Mouse (Mus musculus) hindbrain, embryonic 16.5 days (tissue): ENCODE data around the gene Hmgb2. TPM values are rescaled to one million over a fixed set of nuclear protein-coding genes. Genes with fewer than 3 reads are reported as not detected.
A peak's percentile ranks its signal among the peaks of the same experiment; 100 is the strongest.
"Not testable (repeated sequence)": the region's sequence is repeated elsewhere in the genome, so short reads cannot be mapped to it uniquely, and the experiment has no call there.

Experiments used
- ATAC-seq: fragments of 200-750 bp; cut with Nextera tagmentation; 2 replicates; pipeline ENCODE4 v1.8.0; 2017; ENCODE audit warnings: moderate TSS enrichment, moderate library complexity
- H3K27ac ChIP-seq: fragments of 300-500 bp; sonication (generic); 2 replicates; pipeline ENCODE4 v1.5.1; 2014; ENCODE audit warnings: low read depth, mild to moderate bottlenecking, control low read depth, low read length, moderate library complexity
- H3K27me3 ChIP-seq: fragments of 300-500 bp; sonication (generic); replicated peaks from 2 replicates; pipeline ENCODE4 v1.6.1; 2014; ENCODE audit warnings: low read length; ENCODE audit not compliant: control insufficient read depth, insufficient read depth
- H3K36me3 ChIP-seq: fragments of 300-500 bp; sonication (generic); 2 replicates; pipeline ENCODE4 v1.6.1; 2014; ENCODE audit warnings: mild to moderate bottlenecking, low read length, moderate library complexity, mixed read lengths; ENCODE audit not compliant: control insufficient read depth, insufficient read depth
- H3K4me1 ChIP-seq: fragments of 300-500 bp; sonication (generic); 2 replicates; pipeline ENCODE4 v1.6.1; 2014; ENCODE audit warnings: low read depth, low read length; ENCODE audit not compliant: control insufficient read depth, insufficient read depth
- H3K4me2 ChIP-seq: fragments of 300-500 bp; sonication (generic); 2 replicates; pipeline ENCODE4 v1.6.1; 2014; ENCODE audit warnings: mild to moderate bottlenecking, low read length, control low read depth, moderate library complexity
- H3K4me3 ChIP-seq: fragments of 300-500 bp; sonication (generic); 2 replicates; pipeline ENCODE4 v1.5.1; 2014; ENCODE audit warnings: mild to moderate bottlenecking, low read length, control low read depth, moderate library complexity
- H3K9ac ChIP-seq: fragments of 300-500 bp; sonication (generic); 2 replicates; pipeline ENCODE4 v1.6.1; 2014; ENCODE audit warnings: low read depth, mild to moderate bottlenecking, control low read depth, low read length, moderate library complexity
- H3K9me3 ChIP-seq: fragments of 300-500 bp; sonication (generic); 2 replicates; pipeline ENCODE4 v1.6.1; 2014; ENCODE audit warnings: mild to moderate bottlenecking, low read length, moderate library complexity; ENCODE audit not compliant: control insufficient read depth
- WGBS: fragments of 180-500 bp; shearing (Covaris S2); extraction: QIAGEN DNeasy Blood & Tissue Kit; methylation state at CpG from one replicate; pipeline ENCODE4 v1.1.7; 2014; 5-methylcytosine and 5-hydroxymethylcytosine counted together
- polyA plus RNA-seq: library from polyadenylated mRNA; unstranded; fragments of >200 nt; fragmentation: Nextera tagmentation; extraction: Ambion mirVana; gene quantifications from 2 replicates; pipeline ENCODE4 v1.2.1, GENCODE M21; 2015

Gene Hmgb2
- polyA plus RNA-seq, 1 experiment from 2014 or later, result 67.4 TPM

DNA sequence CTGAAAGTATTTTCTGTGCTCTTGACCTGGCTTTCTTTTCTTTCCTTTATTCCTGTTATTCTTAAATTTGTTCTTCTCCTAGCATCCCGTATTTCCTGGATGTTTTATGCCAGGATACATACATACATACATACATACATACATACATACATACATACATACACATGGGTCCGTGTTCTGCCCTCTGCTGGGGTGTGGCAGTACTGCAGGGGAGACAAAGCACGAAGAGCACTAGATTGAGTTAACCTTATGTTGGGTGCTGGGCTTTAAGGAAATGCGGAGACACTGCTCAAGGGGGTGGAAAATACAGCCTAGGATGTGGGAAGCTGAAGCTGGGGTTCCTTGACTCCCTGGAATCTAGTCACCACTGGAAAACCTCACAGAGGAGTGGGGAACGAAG is 8.1 kb upstream of the Hmgb2 start:
- Histone ChIP-seq H3K9me3 (no peaks in the 10 kb centered on the region), H3K4me1 (no peaks in the 10 kb centered on the region; the same call in 1 of the 2 replicates), H3K27me3 (no peaks in the 10 kb centered on the region; the same call in 1 of the 2 replicates), H3K36me3 (no peaks in the 10 kb centered on the region), H3K4me3 (no peak overlapping the region), H3K9ac (no peak overlapping the region), H3K4me2 (no peak overlapping the region), H3K27ac (no peak overlapping the region)
- 60% methylated on average over 5 of the region's 5 CpGs for WGBS
- no peak for ATAC-seq

DNA sequence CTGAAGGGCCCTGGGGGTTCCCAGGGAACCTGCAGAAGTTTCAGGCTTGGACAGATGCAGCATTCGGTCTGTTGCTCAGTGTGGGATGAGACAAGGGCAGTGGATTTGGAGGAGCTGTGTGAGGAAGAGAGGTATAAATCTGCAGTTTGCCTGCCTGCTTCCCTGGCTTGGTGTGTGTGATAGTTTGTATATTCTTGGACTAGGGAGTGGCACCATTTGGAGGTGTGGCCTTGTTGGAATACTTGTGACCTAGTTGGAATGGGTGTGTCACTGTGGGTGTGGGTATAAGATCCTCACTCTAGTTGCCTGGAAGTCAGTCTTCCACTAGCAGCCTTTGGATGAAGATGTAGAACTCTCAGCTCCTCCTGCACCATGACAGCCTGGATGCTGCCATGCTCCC is 6.2 kb upstream of the Hmgb2 start:
- ATAC-seq, H3K36me3 ChIP-seq, H3K4me2 ChIP-seq, H3K4me3 ChIP-seq, H3K9me3 ChIP-seq, H3K27ac ChIP-seq, H3K27me3 ChIP-seq, H3K9ac ChIP-seq, H3K4me1 ChIP-seq: not testable (repeated sequence)
- 89% methylated on average over 1 of the region's 1 CpGs for WGBS

DNA sequence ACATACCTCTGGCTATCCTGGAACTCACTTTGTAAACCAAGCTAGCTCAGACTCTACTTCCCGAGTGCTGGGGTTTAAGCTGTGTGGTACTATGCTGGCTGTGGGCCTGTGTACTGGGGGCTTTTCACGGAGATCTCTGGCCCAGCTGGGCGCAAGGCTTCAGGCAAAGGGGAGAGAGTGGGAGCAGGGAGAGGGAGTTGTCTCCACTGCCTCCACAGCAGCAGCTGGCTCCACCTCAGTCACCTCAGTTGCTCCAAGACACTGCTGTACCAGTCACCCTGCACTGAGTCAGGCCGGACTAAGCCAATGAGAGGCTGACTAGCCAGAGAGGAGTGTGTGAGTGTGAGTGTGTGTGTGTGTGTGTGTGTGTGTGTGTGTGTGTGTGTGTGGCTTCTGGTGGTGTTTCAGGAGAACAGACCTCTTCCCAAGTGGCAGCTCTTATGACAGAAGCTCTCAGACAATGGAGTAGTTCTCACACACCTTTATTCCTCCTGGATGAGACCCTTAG is 4.1 kb upstream of the Hmgb2 start:
- Histone ChIP-seq H3K27me3 (no peaks in the 10 kb centered on the region), H3K4me3 (no peak overlapping the region), H3K9ac (no peak overlapping the region), H3K4me2 (no peak overlapping the region), H3K9me3 (no peaks in the 10 kb centered on the region), H3K27ac (no peak overlapping the region), H3K4me1 (no peaks in the 10 kb centered on the region), H3K36me3 (no peaks in the 10 kb centered on the region)
- no peak for ATAC-seq
- WGBS, result 87% methylated on average over 4 of the region's 4 CpGs

- ATAC-seq, result no peak
- H3K27ac ChIP-seq, result no peak overlapping the region
- WGBS, result 92% methylated on average over 4 of the region's 4 CpGs
Observed at GRCm38 (mm10) chr8:57508657-57509056, 3.0 kb upstream of the Hmgb2 start.

GRCm38 (mm10) chr8:57510791-57511315 is 854 bp upstream of the Hmgb2 start:
- Histone ChIP-seq H3K9ac (peak overlapping the region; percentile 69), H3K27me3 (no peaks in the 10 kb centered on the region), H3K9me3 (no peaks in the 10 kb centered on the region), H3K4me3 (peak overlapping the region; percentile 82), H3K36me3 (no peaks in the 10 kb centered on the region), H3K4me2 (peak overlapping the region; percentile 99), H3K27ac (0 out of 2 replicates have a peak overlapping the region, but pooled peaks have one; percentile 48), H3K4me1 (peaks cover 2% of the 10 kb centered on the region; the same call in 1 of the 2 replicates)
- no peak for ATAC-seq
- WGBS, result under 1% methylated on average over 31 of the region's 31 CpGs

More at GRCm38 (mm10) chr8:57508657-57509056, 3.0 kb upstream of the Hmgb2 start:
- Histone ChIP-seq H3K4me3 (no peak overlapping the region), H3K9ac (no peak overlapping the region), H3K9me3 (no peaks in the 10 kb centered on the region), H3K27me3 (no peaks in the 10 kb centered on the region), H3K4me1 (peaks cover 2% of the 10 kb centered on the region; the same call in 1 of the 2 replicates), H3K4me2 (no peak overlapping the region), H3K36me3 (no peaks in the 10 kb centered on the region)

DNA sequence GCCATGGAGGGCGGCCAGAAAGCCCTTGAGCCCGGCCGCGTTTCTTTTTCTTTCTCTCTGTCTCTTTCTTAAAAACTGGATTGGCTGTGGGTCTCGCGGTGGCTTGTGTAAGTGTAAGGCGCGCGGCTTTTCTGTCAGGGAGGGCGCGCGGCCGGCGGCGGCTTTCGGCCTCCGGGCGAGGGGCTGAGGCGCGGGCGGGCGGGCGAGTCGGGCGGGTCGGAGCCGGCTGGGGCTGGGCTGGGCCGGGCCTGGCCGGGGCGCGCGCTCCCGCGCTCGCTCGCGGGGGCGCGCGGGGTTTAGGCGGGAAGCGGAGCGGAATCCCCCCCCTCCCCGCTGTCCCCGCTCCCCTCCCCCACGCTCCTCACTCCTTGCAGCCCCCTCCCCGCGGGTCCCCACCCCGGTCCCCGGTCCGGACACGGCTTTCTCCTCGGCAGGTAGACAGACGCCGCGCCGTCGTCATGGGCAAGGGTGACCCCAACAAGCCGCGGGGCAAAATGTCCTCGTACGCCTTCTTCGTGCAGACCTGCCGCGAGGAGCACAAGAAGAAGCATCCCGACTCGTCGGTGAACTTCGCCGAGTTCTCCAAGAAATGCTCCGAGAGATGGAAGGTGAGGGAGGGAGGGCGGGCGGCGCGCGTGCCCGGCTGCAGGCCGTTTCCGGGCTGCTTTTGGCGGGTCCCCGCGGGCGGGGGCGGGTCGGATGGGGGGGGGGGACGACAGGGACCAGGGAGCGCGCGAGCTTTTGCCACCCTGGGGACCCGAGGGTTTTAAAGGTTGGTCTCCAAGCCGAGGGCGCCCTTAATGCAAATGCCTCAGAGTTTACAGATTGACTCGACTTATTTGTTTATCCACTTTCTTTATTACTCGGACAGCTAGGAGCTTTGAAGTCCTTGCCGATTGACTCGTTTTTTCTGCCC is 692 bp downstream of the Hmgb2 start:
- H3K4me3 ChIP-seq, result peak overlapping the region; percentile 82
- H3K36me3 ChIP-seq, result no peaks in the 10 kb centered on the region
- peak overlapping the region; percentile 81 for H3K4me2 ChIP-seq
- H3K4me1 ChIP-seq, result peaks cover 2% of the 10 kb centered on the region; the same call in 1 of the 2 replicates
- ATAC-seq, result peak; percentile 34
- peak overlapping the region; percentile 98 for H3K27ac ChIP-seq
- WGBS, result under 1% methylated on average over 57 of the region's 96 CpGs
- H3K9ac ChIP-seq, result peak overlapping the region; percentile 78
- H3K9me3 ChIP-seq, result no peaks in the 10 kb centered on the region
- H3K27me3 ChIP-seq, result no peaks in the 10 kb centered on the region

- Histone ChIP-seq H3K4me3 (peak overlapping the region; percentile 82), H3K4me2 (peak overlapping the region; percentile 81)
- H3K9ac ChIP-seq, H3K36me3 ChIP-seq, H3K27me3 ChIP-seq, H3K4me1 ChIP-seq, H3K9me3 ChIP-seq, H3K27ac ChIP-seq, ATAC-seq: not testable (repeated sequence)
- 30% methylated on average over 10 of the region's 10 CpGs for WGBS
Observed at GRCm38 (mm10) chr8:57513178-57513661, 1.5 kb downstream of the Hmgb2 start.

- H3K9ac ChIP-seq, H3K9me3 ChIP-seq, H3K4me2 ChIP-seq, H3K27ac ChIP-seq, ATAC-seq, H3K27me3 ChIP-seq, H3K36me3 ChIP-seq, H3K4me3 ChIP-seq, H3K4me1 ChIP-seq: not testable (repeated sequence)
- 96% methylated on average over 4 of the region's 5 CpGs for WGBS
Observed at GRCm38 (mm10) chr8:57516685-57517084, 5.0 kb downstream of the Hmgb2 start.

DNA sequence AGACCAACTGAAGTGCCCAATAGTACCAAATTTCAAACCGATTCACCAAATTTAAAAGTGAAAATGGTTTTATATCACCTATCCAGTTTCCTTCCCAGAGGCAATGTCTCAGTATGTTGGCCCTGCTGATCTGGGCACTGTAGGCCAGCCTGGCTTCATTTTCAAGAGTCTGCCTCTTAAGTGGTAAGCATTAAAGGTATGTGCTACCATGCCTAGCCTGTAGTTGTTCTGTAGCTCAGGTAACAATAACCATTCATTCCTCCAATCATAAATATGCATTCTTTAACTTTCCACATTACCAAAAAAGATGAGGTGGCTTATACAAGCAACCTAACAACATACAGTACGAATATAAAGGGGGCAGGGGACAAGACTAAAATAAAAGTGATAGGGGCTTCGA is 6.0 kb downstream of the Hmgb2 start:
- peaks cover 2% of the 10 kb centered on the region; the same call in 1 of the 2 replicates for H3K4me1 ChIP-seq
- no peak overlapping the region for H3K4me2 ChIP-seq
- H3K36me3 ChIP-seq, result no peaks in the 10 kb centered on the region
- no peaks in the 10 kb centered on the region for H3K9me3 ChIP-seq
- 92% methylated on average over 3 of the region's 3 CpGs for WGBS
- no peaks in the 10 kb centered on the region for H3K27me3 ChIP-seq
- H3K4me3 ChIP-seq, result no peak overlapping the region
- no peak overlapping the region for H3K27ac ChIP-seq
- ATAC-seq, result no peak
- H3K9ac ChIP-seq, result no peak overlapping the region
